Mouse (Mus musculus): ENCODE measurements at regions not wholly inside any gene's neighbourhood (a gene's known extent, or its start where the extent isn't known, plus 50 kb on each side); places are given as distances from the start of the nearest gene placed in this dataset.

DNA sequence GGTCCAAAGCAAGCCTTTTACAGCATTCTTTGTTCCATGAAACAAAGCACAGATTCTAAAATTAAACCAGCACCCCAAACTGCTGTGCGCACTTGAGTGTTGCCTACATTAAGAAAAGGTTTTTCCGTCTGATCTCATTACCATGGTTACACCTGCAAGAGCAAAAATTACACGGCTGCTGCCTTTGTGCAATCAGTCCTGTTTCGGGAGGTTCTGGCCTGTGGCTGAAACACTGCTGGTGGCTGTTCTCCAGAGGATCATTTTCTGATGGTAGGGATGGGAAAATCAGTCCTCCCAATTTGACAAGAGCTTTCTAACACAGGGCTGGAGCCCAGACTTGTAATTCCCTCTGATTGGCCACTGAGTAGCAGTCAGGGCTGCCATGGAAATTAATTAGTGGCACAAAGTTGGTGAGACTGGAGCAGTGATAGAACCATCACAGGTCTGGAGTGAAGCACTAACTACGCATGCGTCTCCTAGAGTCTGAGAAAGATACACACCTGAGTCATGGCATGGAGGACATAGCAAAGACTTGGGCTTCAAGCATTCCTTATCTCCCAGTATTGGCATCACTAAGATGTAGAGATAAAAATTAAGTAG, 114.8 kb upstream of the Fam49a start:
- DNase-seq (ENCODE audit: extremely low spot score, low read depth, low spot score), result no peak

DNA sequence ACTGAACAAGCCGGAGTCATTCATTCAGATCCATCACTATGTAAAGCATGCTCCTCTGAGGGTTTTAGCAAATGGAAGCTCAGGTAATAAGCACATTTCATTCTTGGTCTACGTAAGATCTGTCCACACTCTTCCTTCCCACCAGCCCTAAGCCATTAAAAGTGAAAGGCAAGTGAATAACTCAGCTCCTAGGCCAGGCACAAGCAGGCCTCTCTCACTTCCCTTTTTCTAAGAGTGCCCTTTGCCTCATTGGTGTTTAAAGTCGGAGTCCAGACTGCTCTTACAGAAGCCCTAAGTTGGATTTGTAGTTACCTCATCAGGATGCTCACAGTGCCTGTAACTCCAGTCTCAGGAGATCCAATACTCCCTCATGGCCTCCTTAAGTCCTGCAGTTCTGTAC, 114.1 kb upstream of the Fam49a start:
- no peak for DNase-seq (ENCODE audit: extremely low spot score, low read depth, low spot score)

DNA sequence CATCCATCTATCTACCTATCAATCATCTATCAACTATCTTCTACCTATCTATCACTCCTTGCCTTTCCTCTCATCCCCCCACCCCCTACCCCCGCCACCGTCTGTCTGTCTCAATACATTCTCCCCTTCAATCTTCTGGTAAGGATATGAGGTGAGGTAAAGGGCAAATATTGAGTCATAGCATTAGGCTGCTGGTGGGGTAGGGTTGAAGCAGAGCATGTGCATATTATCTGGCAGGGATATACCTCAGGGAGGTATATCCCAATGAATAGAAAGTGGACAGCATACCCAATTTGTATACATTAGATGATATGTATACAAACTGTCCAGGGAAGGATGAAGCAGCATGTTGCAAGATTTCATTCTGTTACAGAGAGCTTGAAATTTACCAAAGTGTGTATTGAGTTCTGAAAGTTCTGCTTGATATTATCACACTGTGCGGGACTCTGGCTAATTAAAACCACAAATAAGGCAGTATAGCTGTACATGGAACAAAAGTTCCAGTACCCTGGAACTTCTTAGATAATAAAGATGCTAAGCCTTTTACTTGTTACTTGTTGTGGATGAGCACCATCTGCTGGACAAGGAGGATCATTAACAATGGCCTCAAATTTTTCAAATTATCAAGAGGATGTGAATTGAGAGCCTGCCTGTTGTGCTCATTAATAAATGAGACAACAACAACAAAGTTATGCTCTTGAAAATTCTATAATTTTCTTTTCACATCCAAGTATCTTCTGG, 113.1 kb upstream of the Fam49a start:
- DNase-seq (ENCODE audit: extremely low spot score, low read depth, low spot score), result peak; percentile 16

DNA sequence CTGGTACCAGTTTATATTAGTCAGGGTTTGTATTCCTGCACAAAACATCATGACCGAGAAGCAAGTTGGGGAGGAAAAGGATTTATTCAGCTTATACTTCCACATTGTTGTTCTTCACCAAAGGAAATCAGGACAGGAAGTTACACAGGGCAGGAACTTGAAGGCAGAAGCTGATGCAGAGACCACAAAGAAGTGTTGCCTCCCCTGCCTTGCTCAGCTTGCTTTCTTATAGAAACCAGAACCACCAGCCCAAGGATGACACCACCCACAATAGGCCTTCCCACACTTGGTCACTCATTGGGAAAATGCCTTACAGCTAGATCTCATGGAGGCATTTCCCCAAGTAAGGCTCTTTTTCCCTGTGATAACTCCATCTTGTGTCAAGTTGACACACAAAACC, 97.5 kb upstream of the Fam49a start:
- no peak for DNase-seq (ENCODE audit: extremely low spot score, low read depth, low spot score)

DNA sequence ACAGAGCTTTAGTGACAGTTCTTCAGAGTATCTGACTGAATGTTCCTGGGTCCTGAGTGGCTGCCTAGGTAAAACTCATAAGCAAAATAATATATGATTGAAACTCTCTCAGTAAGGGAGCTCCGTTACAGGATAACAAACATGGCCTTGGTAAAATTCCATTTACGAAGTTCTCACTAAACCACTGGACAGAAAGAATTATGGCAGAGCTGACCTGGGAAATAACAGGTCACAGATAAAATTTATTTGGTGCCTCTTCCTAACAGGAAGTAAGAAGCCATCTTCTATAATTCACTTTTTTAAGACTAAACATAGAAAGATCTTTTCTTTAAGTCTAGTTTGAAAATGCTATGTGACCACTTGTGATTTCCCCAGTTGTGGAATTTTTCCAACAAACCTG, 91.4 kb upstream of the Fam49a start:
- DNase-seq (ENCODE audit: extremely low spot score, low read depth, low spot score), result no peak

DNA sequence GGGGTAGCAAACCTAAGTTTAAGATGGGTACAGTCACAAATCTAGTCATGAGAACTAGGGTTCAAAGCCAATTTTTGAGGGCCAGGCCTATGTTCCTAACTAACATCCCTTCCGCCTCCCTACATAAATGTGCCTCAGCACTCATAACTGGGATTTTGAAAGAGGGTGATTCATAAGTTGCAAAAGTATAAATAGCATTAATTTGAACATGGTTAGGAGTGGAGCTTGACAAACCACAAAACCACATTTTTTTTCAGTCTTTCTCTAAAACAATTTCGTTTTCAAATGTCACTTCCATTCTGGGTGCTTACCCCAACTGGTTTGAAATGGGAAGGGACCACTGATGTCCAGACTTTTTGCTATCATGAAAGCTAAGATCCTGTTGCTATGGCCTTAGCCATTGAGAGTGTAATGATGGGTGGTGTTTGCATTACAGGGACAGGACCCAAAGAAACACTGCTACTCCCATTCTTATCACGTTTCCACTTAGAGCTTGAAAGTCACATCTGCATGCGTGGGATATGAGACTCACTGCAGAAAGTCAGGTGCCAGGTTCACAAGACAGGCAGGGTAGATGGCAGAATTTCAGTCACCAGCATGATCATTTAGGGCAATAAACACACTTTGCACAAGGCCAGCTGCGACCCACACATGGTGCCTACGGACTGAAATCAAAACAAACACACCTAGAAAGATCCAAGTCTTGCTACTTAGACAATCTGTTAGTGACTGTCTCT, 89.7 kb upstream of the Fam49a start:
- DNase-seq (ENCODE audit: extremely low spot score, low read depth, low spot score), result no peak

DNA sequence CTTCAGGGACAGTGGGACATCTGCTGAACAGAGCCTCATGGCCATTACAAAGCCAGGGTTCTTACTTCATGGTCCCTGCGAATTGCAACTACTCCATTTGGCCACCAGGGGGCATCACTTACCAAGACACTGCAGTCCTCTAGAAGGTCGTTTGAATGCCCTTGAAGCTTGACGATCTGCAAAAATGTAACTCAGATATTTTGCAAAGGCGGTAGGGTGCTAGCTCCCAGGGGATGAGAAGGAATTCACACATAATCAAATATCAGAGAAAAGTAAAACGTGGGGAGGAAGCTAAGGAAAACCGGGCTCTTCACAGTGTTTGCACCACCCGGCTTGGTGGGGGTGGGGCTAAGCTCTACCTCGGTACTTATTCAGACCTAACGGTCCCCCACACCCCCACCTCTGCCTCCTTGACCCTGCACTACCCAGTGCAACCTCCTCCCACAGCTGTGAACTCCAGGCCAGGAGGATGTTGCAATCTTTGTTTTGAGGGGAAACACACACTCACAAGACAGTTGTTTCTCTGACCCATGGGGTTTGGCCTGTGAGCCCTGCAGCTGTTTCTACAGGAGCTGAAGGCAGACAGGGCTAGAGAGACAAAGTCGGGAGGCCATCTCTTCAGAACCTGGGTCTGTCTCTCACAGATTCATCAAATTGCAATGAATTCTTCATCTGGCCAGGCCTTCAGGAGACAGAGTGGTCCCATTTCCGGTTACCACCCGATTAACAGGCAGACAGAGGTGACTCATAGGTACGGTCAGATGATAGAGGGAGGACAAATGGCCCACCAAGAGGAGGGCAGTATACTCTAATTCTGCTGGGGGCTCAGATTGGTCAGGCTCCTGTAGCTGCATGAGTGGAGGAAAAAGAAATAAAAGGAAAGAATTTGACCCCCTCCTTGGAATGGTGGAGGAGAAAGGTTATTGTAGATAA, 85.3 kb upstream of the Fam49a start:
- DNase-seq (ENCODE audit: extremely low spot score, low read depth, low spot score), result peak; percentile 82

DNA sequence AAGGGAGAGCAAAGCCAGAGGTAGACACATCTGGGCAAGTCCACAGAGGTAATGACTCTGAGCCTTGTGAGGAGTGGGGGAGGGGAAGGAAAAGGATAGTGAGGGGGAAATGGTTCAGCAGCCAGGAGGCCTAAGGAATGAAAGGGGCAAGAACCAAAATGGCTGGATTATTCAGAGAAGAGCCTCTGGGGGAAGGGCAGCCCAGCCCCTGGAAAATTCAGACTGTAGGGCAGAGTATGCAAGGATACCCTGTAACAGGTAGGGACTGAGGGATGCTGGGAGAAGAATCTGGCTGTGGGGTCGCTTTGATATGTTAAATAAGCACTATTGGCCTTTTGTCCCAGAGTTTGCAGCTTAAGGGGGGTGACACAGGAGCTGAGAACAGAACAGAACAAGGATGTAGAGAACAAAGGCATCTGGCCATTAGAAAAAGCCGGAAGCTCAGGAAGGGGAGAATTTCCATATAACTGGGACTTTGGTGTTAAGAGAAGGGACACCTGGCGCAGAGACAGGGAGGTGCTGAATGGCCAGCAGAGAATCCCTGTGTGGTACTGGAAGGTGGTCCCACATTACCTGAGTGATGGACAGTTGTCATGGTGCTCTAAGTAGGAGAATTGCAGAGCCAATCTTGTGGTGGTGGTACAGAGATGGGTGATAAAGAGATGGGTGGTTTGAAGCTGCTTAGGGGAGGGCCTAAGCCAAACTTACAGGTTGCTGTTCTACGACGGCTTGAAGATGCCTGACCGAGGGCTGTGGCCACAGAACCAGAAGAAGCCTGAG, 84.5 kb upstream of the Fam49a start:
- no peak for DNase-seq (ENCODE audit: extremely low spot score, low read depth, low spot score)

DNA sequence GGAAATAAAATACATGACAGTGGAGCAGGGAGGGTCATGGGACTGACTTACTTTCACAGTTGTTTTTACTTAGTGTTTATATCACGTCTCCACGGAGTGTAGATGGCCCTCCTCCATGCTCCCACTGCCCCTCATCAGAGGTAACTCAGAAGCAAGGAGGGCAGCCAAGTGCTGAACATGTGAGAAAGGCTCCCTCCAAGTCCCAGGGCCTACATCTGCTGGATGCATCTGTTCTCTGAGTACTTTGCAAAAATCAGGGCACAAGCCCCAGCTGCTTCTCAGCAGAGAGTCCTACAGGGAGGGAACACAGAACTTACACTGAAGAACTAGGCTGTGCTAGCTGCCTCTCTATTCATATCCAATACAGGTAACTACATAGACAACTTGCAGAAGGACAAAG, 83.5 kb upstream of the Fam49a start:
- DNase-seq (ENCODE audit: extremely low spot score, low read depth, low spot score), result no peak

DNA sequence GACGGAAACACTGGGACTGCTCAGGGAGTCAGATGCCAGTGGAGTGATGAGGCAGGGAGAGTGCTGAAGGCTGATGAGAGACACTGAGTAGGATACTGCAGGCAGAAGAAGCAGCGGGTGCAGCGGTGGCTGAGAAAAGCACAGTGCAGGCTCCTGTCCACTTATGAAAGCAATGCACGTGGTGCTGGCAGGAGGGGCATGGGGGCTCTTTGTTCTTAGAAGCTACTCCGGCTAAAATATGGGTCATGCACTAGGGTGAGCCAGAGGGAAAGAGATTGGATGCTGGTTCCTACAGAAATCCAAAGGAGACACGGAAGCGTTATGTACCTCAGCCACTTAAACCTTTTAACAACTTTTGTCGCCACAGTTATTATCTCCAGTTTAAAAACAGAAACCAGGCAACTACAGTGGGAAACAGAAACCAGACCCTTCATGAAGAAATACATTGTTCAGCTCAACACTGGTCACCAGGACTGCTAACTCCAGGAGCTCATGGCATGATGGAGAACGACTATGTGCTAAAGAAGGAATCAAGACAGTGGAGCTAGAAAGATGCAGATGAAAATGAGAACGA, 82.6 kb upstream of the Fam49a start:
- no peak for DNase-seq (ENCODE audit: extremely low spot score, low read depth, low spot score)

DNA sequence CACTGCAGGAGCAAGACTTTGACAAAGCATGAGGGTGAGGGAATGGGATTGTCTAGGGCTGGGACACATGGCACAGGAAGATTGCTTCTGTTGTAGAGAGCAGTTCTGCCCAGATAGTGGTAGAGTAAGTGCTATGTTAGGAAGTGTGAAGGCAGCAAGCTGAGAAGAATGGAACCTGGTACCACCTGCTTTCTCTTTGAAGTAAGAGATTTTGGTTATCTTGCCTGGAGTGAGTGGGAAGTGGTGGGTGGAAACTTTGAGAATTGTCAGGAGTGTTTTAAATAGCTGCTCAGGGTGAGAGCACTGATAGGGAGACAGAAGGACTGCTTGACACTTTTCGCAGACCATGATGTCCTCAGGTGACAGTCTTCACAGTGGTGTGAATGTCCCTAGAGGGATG, 81.0 kb upstream of the Fam49a start:
- no peak for DNase-seq (ENCODE audit: extremely low spot score, low read depth, low spot score)

DNA sequence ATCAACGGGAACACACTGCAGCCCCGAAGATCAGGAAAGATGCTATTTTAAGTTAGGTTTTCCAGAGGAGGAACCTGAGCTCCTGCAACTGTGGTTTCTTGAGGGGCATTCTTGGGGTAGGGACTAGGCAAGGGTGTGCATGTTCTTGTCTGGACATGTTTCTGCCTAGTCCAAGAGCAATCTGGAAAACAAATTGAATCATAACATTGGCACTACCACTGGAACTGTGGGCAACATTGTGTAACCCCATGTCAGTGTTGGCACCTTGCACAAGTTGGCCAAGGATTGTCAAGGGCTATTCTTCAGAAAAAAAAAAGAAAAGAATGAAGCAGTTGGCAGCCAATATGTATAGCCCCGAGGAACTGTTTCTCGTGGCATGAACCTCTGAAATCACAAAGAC, 80.3 kb upstream of the Fam49a start:
- DNase-seq (ENCODE audit: extremely low spot score, low read depth, low spot score), result no peak

DNA sequence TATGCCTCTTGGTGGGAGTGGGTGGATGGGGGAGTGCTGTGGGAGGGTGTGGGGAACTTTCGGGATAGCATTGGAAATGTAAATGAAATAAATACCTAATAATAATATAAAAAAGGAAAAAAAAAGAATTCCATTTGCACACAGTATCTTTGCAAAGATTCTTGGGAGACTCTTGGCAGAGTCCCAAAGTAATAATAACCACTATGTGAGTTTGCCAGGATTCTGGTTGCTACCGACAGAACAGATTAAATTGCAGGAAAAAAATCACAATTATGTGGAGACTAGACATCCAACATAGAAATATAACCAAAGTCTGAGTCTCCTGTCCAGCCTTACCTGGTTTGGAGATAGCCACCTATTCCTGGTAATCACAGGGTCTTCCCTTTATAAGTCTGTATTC, 75.6 kb upstream of the Fam49a start:
- DNase-seq (ENCODE audit: extremely low spot score, low read depth, low spot score), result no peak

DNA sequence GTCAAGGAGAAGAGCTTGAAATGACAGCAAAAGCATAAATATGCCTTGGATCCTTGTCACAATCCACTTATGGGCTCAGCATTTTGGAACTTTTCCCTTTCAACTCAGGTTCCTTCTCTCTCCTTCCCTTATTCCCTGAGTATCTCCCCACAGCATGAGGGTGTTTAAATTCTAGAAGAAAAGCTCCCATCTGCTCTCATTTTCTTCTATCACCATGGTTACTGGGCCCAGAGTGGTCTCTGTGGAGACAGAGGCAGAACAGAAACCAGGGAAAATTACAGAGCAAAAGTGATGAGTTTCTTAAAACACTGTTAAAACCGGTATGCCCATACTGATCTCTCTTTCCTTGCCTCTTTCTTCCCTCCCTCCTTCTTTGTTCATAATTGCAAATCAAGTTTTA, 66.9 kb upstream of the Fam49a start:
- DNase-seq (ENCODE audit: extremely low spot score, low read depth, low spot score), result no peak

DNA sequence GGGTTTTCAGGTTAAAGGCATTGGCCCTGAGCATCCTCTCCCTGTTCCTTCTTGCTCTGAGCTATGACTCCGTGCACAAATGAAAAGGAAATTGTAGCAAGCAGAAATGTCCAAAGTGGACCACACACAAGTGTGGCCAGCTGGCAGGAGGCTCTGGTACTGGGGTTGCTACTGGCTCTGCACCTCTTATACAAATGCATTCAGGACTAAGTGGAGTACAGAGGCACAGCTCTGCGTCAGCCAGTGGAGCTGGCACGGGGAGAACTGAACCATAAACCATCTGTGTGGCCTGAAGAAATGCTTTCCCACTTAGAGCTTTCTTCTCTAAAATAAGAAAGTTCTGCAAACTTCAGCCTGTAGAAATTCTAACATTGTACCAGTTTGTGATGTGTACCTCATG, 65.3 kb upstream of the Fam49a start:
- DNase-seq (ENCODE audit: extremely low spot score, low read depth, low spot score), result no peak

DNA sequence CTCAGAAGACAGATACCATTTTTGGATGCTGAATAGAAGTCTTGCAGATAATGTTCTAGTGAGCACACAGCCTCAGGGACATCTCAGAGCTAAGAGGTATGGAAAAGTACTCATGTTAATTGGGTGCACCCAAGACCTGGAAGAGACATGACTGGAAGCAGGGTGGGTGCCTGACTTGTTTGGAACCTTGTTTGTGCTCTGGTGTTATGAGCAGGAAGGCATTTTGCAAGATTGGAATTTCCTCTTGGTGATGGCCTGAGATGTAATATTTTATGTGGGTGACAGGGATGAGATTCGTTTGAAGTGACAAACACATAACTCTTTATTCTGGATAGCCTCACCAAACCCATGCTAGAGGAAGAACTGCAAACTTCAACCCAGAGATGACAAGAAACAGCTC, 53.7 kb upstream of the Fam49a start:
- DNase-seq (ENCODE audit: extremely low spot score, low read depth, low spot score), result no peak
